Mouse (Mus musculus) stomach, postnatal 0 days (tissue): Measurements from ENCODE around the gene Gen1. TPM values are rescaled to one million over a fixed set of nuclear protein-coding genes. Genes with fewer than 3 reads are reported as not detected.

ENCODE experiments used
- ATAC-seq: fragments of 200-750 bp; cut with Nextera tagmentation; 2 replicates; pipeline ENCODE4 v1.8.0; 2017; ENCODE audit not compliant: low FRiP score, low TSS enrichment
- DNase-seq: peaks from one replicate; pipeline ENCODE4 v3.0.0-alpha.2; 2016; ENCODE audit warnings: low spot score
- H3K27ac ChIP-seq: fragments of 300-500 bp; sonication (generic); replicated peaks from 2 replicates; pipeline ENCODE4 v1.5.1; 2014; ENCODE audit warnings: mild to moderate bottlenecking, control low read depth
- H3K27me3 ChIP-seq: fragments of 300-500 bp; sonication (generic); 2 replicates; pipeline ENCODE4 v1.6.1; 2014; ENCODE audit warnings: low read length; ENCODE audit not compliant: control insufficient read depth, insufficient read depth
- H3K36me3 ChIP-seq: fragments of 300-500 bp; sonication (generic); 2 replicates; pipeline ENCODE4 v1.6.1; 2014; ENCODE audit warnings: low read length, mixed read lengths; ENCODE audit not compliant: control insufficient read depth, insufficient read depth
- H3K4me1 ChIP-seq: fragments of 300-500 bp; sonication (generic); replicated peaks from 2 replicates; pipeline ENCODE4 v1.6.1; 2014; ENCODE audit warnings: antibody characterized with exemption; ENCODE audit not compliant: control insufficient read depth, insufficient read depth
- H3K4me2 ChIP-seq: fragments of 300-500 bp; sonication (generic); replicated peaks from 2 replicates; pipeline ENCODE4 v1.6.1; 2014; ENCODE audit warnings: low read depth, mild to moderate bottlenecking, control low read depth, moderate library complexity
- H3K4me3 ChIP-seq: fragments of 300-500 bp; sonication (generic); 2 replicates; pipeline ENCODE4 v1.5.1; 2014; ENCODE audit warnings: low read depth, low read length, control low read depth
- H3K9ac ChIP-seq: fragments of 300-500 bp; sonication (generic); 2 replicates; pipeline ENCODE4 v1.6.1; 2014; ENCODE audit warnings: mild to moderate bottlenecking, low read length, control low read depth, mixed read lengths
- H3K9me3 ChIP-seq: fragments of 300-500 bp; sonication (generic); 2 replicates; pipeline ENCODE4 v1.6.1; 2016; ENCODE audit warnings: low read length; ENCODE audit not compliant: control insufficient read depth
- CTCF ChIP-seq: IDR thresholded peaks from 2 replicates; pipeline ENCODE4 v1.5.1; 2016; ENCODE audit warnings: antibody characterized with exemption, low read depth, mild to moderate bottlenecking, moderate library complexity
- EP300 ChIP-seq: optimal IDR thresholded peaks from 2 replicates; pipeline ENCODE3; 2016; ENCODE audit warnings: antibody characterized with exemption
- WGBS: fragments of 180-500 bp; shearing (Covaris S2); extraction: QIAGEN DNeasy Blood & Tissue Kit; methylation state at CpG from one replicate; pipeline ENCODE4 v1.1.7; 2014; 5-methylcytosine and 5-hydroxymethylcytosine counted together
- polyA plus RNA-seq: library from polyadenylated mRNA; unstranded; fragments of >200 nt; fragmentation: Nextera tagmentation; extraction: Ambion mirVana; gene quantifications from 2 replicates; pipeline ENCODE4 v1.2.1, GENCODE M21; 2015

The Gen1 gene
- polyA plus RNA-seq, 1 experiment from 2014 or later = 1.6 TPM

GRCm38 (mm10) chr12:11222566-11222965 lies 43.0 kb downstream of the Gen1 start:
- H3K9ac ChIP-seq = no peak overlapping the region
- 53% methylated on average over 3 of the region's 3 CpGs for WGBS
- no peaks in the 10 kb centered on the region for H3K36me3 ChIP-seq

GRCm38 (mm10) chr12:11221524-11222330 lies 43.9 kb downstream of the Gen1 start:
- H3K9ac ChIP-seq = no peak overlapping the region
- ATAC-seq = no peak
- TF ChIP-seq CTCF (no peak), EP300 (no peak)
- H3K9me3 ChIP-seq = no peaks in the 10 kb centered on the region
- 56% methylated on average over 20 of the region's 20 CpGs for WGBS
- 0 out of 2 replicates have a peak overlapping the region, but pooled peaks have one; percentile 45 for H3K27ac ChIP-seq
- H3K4me1 ChIP-seq = no peaks in the 10 kb centered on the region
- DNase-seq = no peak
- H3K27me3 ChIP-seq = no peaks in the 10 kb centered on the region
- no peak overlapping the region for H3K4me3 ChIP-seq
- no peaks in the 10 kb centered on the region for H3K36me3 ChIP-seq
- H3K4me2 ChIP-seq = no peak overlapping the region

More at GRCm38 (mm10) chr12:11222566-11222965, 43.0 kb downstream of the Gen1 start:
- H3K4me1 ChIP-seq = no peaks in the 10 kb centered on the region
- no peak for ATAC-seq
- DNase-seq = no peak
- TF ChIP-seq CTCF (no peak), EP300 (no peak)
- H3K4me2 ChIP-seq = no peak overlapping the region
- no peak overlapping the region for H3K27ac ChIP-seq
- H3K9me3 ChIP-seq = no peaks in the 10 kb centered on the region
- H3K27me3 ChIP-seq = no peaks in the 10 kb centered on the region
- H3K4me3 ChIP-seq = no peak overlapping the region

GRCm38 (mm10) chr12:11217726-11218250 lies 47.8 kb downstream of the Gen1 start:
- Histone ChIP-seq H3K9ac (no peak overlapping the region), H3K27ac (no peak overlapping the region), H3K4me3 (no peak overlapping the region), H3K9me3 (no peaks in the 10 kb centered on the region), H3K4me1 (no peaks in the 10 kb centered on the region), H3K27me3 (no peaks in the 10 kb centered on the region), H3K4me2 (no peak overlapping the region), H3K36me3 (no peaks in the 10 kb centered on the region)
- 67% methylated on average over 7 of the region's 7 CpGs for WGBS
- no peak for ATAC-seq
- TF ChIP-seq CTCF (no peak), EP300 (no peak)
- DNase-seq = no peak

- H3K9ac ChIP-seq = no peak overlapping the region
- DNase-seq (no peak), ATAC-seq (no peak)
- WGBS = 70% methylated on average over 3 of the region's 3 CpGs
- TF ChIP-seq CTCF (no peak), EP300 (no peak)
- no peak overlapping the region for H3K27ac ChIP-seq
- H3K4me1 ChIP-seq = no peaks in the 10 kb centered on the region
- no peaks in the 10 kb centered on the region for H3K9me3 ChIP-seq
- no peak overlapping the region for H3K4me3 ChIP-seq
- H3K4me2 ChIP-seq = no peak overlapping the region
- H3K27me3 ChIP-seq = no peaks in the 10 kb centered on the region
- no peaks in the 10 kb centered on the region for H3K36me3 ChIP-seq
These were observed 49.1 kb downstream of the Gen1 start for GRCm38 (mm10) chr12:11216454-11216853.

GRCm38 (mm10) chr12:11215555-11215954 lies 50.0 kb downstream of the Gen1 start:
- Histone ChIP-seq H3K9ac (no peak overlapping the region), H3K9me3 (no peaks in the 10 kb centered on the region), H3K4me1 (no peaks in the 10 kb centered on the region), H3K27ac (no peak overlapping the region), H3K4me2 (no peak overlapping the region), H3K4me3 (no peak overlapping the region), H3K27me3 (no peaks in the 10 kb centered on the region), H3K36me3 (no peaks in the 10 kb centered on the region)
- WGBS = 85% methylated on average over 2 of the region's 2 CpGs
- TF ChIP-seq EP300 (no peak), CTCF (no peak)
- ATAC-seq (no peak), DNase-seq (no peak)

GRCm38 (mm10) chr12:11214776-11215175 lies 50.8 kb downstream of the Gen1 start:
- TF ChIP-seq EP300 (no peak), CTCF (no peak)
- DNase-seq (no peak), ATAC-seq (no peak)
- Histone ChIP-seq H3K9ac (no peak overlapping the region), H3K27me3 (no peaks in the 10 kb centered on the region), H3K27ac (no peak overlapping the region), H3K4me3 (no peak overlapping the region), H3K4me1 (no peaks in the 10 kb centered on the region), H3K4me2 (no peak overlapping the region), H3K36me3 (no peaks in the 10 kb centered on the region), H3K9me3 (no peaks in the 10 kb centered on the region)
